Mouse (Mus musculus): ENCODE measurements around the gene Crybb2.

The Crybb2 gene

GRCm38 (mm10) chr5:113090077-113090690 is 20.3 kb upstream of the Crybb2 start:
- no peak for DNase-seq (ENCODE audit: low read depth)

- no peak for DNase-seq (ENCODE audit: low read depth)
Measured at GRCm38 (mm10) chr5:113087465-113087864, 17.5 kb upstream of the Crybb2 start.

- DNase-seq (ENCODE audit: low read depth): no peak
Measured at GRCm38 (mm10) chr5:113086990-113087389, 17.1 kb upstream of the Crybb2 start.

- no peak for DNase-seq (ENCODE audit: low read depth)
Measured at GRCm38 (mm10) chr5:113086439-113086838, 16.5 kb upstream of the Crybb2 start.

GRCm38 (mm10) chr5:113085931-113086330 is 16.0 kb upstream of the Crybb2 start:
- DNase-seq (ENCODE audit: low read depth): no peak

GRCm38 (mm10) chr5:113084309-113084708 is 14.4 kb upstream of the Crybb2 start:
- no peak for DNase-seq (ENCODE audit: low read depth)

GRCm38 (mm10) chr5:113082356-113083168 is 12.6 kb upstream of the Crybb2 start:
- DNase-seq (ENCODE audit: low read depth): no peak

- no peak for DNase-seq (ENCODE audit: low read depth)
Measured at GRCm38 (mm10) chr5:113081439-113081838, 11.5 kb upstream of the Crybb2 start, which contains the start of gene Crybb3. Gene Crybb3, minus strand, starts transcription at chr5:113081584.

- DNase-seq (ENCODE audit: low read depth): no peak
Measured at GRCm38 (mm10) chr5:113081020-113081419, 11.1 kb upstream of the Crybb2 start.

- DNase-seq (ENCODE audit: low read depth): peak; percentile 15
Measured at GRCm38 (mm10) chr5:113079783-113080182, 9.9 kb upstream of the Crybb2 start.

GRCm38 (mm10) chr5:113078686-113079085 is 8.8 kb upstream of the Crybb2 start:
- DNase-seq (ENCODE audit: low read depth): peak; percentile 16

GRCm38 (mm10) chr5:113054308-113054707 is 15.6 kb downstream of the Crybb2 start:
- peak; percentile 68 for DNase-seq (ENCODE audit: low read depth)

GRCm38 (mm10) chr5:113050581-113051185 is 19.2 kb downstream of the Crybb2 start:
- no peak for DNase-seq (ENCODE audit: low read depth)

GRCm38 (mm10) chr5:113049876-113050275 is 20.0 kb downstream of the Crybb2 start:
- no peak for DNase-seq (ENCODE audit: low read depth)

GRCm38 (mm10) chr5:113045511-113046273 is 24.2 kb downstream of the Crybb2 start:
- DNase-seq (ENCODE audit: low read depth): no peak

- DNase-seq (ENCODE audit: low read depth): no peak
Measured at GRCm38 (mm10) chr5:113043531-113043930, 26.4 kb downstream of the Crybb2 start.

GRCm38 (mm10) chr5:113041567-113042071 is 28.3 kb downstream of the Crybb2 start:
- DNase-seq (ENCODE audit: low read depth): no peak

GRCm38 (mm10) chr5:113040776-113041175 is 29.1 kb downstream of the Crybb2 start:
- no peak for DNase-seq (ENCODE audit: low read depth)

- no peak for DNase-seq (ENCODE audit: low read depth)
Measured at GRCm38 (mm10) chr5:113038601-113039000, 31.3 kb downstream of the Crybb2 start.

- peak; percentile 73 for DNase-seq (ENCODE audit: low read depth)
Measured at GRCm38 (mm10) chr5:113035094-113036047, 34.5 kb downstream of the Crybb2 start.

Measured in naive thymus-derived CD4-positive, alpha-beta T cell, adult 2 months (primary cell).